Mouse (Mus musculus): Measurements from ENCODE around the gene C1qtnf1. TPM values are rescaled to one million over a fixed set of nuclear protein-coding genes. Genes with fewer than 3 reads are reported as not detected.

Gene C1qtnf1
- not detected for total RNA-seq (2023)

DNA sequence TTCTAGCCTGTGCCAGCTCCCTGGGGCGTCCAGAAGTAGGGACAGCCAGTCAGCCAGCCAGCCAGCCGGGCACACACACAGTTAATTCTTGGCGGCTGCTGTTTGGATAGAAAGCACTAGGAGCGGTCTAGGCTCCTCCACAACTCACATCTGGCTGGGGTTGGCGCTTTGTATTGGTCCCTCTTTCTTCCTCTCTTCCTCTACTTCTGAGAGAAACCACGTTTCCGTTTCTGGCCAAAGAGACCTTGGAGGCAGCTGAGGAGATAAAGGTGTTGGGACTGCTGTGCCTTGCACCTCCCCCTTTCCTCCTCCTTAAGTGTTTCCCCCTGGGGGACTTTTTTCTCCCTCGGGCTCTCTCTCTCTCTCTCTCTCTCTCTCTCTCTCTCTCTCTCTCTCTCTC is at the start of gene C1qtnf1:
Gene C1qtnf1, plus strand, starts transcription at position 218 of the 400 bp plus-strand sequence.

GRCm38 (mm10) chr11:118401760-118402280 is 26.2 kb upstream of the C1qtnf1 start, which contains the start of gene Lgals3bp:
Lgals3bp (minus strand) TSS chr11:118402092.

DNA sequence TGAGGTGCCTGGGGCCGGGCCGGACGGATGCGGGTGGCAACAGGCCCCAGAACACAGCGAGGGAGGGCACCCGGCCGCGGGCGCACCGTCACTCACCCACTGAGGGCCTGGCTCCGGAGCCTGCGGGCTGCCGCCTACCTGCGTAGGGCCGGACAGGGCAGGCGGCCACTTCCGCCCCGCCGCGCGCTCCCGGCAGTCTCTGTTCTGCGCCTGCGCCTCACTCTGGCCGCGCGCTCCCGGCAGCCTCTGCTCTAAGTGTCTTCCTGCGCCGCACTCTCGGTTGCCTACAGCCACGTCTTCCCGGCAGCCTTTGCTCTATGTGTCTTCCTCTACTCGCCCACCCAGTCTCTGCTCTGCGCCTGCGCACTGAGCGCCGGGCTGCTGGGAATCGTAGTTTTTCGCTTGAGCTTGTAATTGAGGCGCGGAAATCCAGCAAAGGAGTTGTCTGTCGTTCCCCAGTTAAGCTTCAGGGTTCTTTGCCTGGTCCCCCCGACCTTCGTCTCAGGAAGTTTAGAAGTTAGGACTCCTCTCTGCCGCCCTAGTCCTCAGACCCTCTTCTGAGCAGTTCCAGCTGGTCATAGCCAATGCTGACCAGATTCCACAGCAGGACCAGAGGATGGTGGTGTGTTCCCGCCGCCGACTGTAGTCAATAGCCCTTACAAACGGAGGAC is 9.0 kb upstream of the C1qtnf1 start, which contains the start of gene Cant1:
Gene Cant1, minus strand, starts transcription at position 253 of the 671 bp plus-strand sequence.

DNA sequence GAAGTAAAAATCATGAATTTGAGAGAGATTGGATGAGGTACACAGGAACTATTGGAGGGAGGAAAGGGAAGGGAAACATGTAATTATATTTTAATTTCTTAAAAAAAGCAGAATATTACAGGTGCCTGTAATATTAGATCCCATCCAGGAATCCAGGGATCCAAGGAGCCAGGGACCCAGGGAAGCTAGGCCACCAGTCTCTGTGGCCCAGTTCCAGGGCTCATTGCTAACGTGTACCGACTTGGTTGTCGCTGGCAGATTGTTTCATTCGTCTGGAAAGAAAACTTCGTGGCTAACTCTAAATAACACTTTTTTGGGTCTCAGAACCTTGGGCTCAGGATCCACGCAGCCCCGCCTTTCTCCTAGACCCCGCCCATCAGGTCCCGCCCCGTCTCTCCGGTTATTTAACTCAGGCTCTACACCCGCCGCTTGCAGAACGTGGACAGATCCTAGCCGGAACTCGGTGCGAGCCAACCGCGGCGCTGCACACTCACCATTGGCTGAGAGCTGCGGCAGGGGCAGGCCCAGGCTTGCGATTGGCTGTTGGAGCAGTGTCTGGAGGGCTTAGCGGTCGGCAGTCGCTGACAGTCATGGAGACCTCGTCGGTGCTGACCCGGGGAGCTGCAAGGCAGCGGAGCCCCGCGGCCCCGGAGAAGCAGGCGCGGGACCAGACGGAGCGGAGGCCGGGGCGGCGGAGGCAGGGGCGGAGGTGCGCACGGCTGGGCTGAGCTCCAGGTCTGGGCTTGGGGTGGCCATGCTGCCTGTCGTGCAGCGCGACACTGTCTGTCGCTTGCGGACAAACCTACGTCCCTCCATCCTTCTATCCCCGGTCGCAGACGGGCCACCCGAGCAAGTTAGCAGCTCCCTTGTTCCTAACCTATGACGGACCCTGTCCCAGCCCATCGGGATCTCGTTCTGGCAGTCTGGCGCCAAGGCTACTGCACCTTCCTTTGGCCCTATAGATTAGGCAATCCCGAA is 48.7 kb downstream of the C1qtnf1 start, which contains the start of gene Engase:
Gene Engase, plus strand, starts transcription at position 434 of the 978 bp plus-strand sequence.

Other genes with a start within 250 kb of the C1qtnf1 start
- 216 TPM for gene Cyth1, start 179.6 kb upstream of the C1qtnf1 start, total RNA-seq (2023)
- gene Usp36, start 138.0 kb upstream of the C1qtnf1 start, total RNA-seq (2023), result 90.1 TPM
- 5.8 TPM for gene Cep295nl, start 85.7 kb upstream of the C1qtnf1 start, total RNA-seq (2023)
- gene Timp2, start 72.5 kb upstream of the C1qtnf1 start, total RNA-seq (2023), result 53.2 TPM
- 45.9 TPM for gene Lgals3bp, start 26.1 kb upstream of the C1qtnf1 start, total RNA-seq (2023)
- gene Cant1, start 9.1 kb upstream of the C1qtnf1 start, total RNA-seq (2023), result 45.0 TPM
- 10.1 TPM for gene Engase, start 48.6 kb downstream of the C1qtnf1 start, total RNA-seq (2023)